Comparison of ENCODE assay signal across 30 mouse cellular contexts in genomic region chr8:93750921-93751320, GRCm38 (mm10). TPM values are rescaled to one million over a fixed set of nuclear protein-coding genes. Genes with fewer than 3 reads are reported as not detected.
"Had no signal": no experiment of that assay in that cellular context is flagged by ENCODE, and none has a peak within 500 bp of the region (broad histone marks: within the 10 kb centered on the region; RNA-seq: fewer than 3 reads in every experiment).

No protein-coding gene starts in this region.

- H3K4me1 ChIP-seq: heart, embryonic 13.5 days; heart, embryonic 15.5 days; hindbrain, embryonic 10.5 days; hindbrain, embryonic 12.5 days; intestine, embryonic 15.5 days; limb, embryonic 10.5 days; limb, embryonic 12.5 days; liver, embryonic 13.5 days; liver, embryonic 15.5 days had no signal

- ATAC-seq: hindbrain, embryonic 16.5 days; inflammation-experienced regulatory T-cells, adult 6 months; intestine, embryonic 15.5 days; intestine, postnatal 0 days had no signal

- H3K9me3 ChIP-seq: heart, embryonic 13.5 days; heart, embryonic 15.5 days; hindbrain, embryonic 10.5 days; hindbrain, embryonic 12.5 days; intestine, embryonic 15.5 days; limb, embryonic 10.5 days; limb, embryonic 12.5 days; liver, embryonic 13.5 days; liver, embryonic 15.5 days had no signal

- H3K36me3 ChIP-seq: heart, embryonic 13.5 days; heart, embryonic 15.5 days; hindbrain, embryonic 10.5 days; hindbrain, embryonic 12.5 days; intestine, embryonic 15.5 days; limb, embryonic 10.5 days; limb, embryonic 12.5 days; liver, embryonic 13.5 days; liver, embryonic 15.5 days had no signal

- H3K27ac ChIP-seq: gastrocnemius, adult 2 months; heart, adult 2 months; heart, embryonic 13.5 days; heart, embryonic 15.5 days; hindbrain, embryonic 10.5 days; hindbrain, embryonic 12.5 days; hindbrain, embryonic 14.5 days; intestine, embryonic 15.5 days; left cerebral cortex, adult 2 months; limb, embryonic 10.5 days; limb, embryonic 12.5 days; liver, embryonic 13.5 days; liver, embryonic 15.5 days had no signal

- H3K4me2 ChIP-seq: heart, embryonic 11.5 days; heart, embryonic 13.5 days; heart, embryonic 15.5 days; hindbrain, embryonic 12.5 days; hindbrain, embryonic 14.5 days; intestine, embryonic 15.5 days; limb, embryonic 12.5 days; liver, embryonic 11.5 days; liver, embryonic 13.5 days; liver, embryonic 15.5 days had no signal

- H3K27me3 ChIP-seq: heart, embryonic 13.5 days; heart, embryonic 15.5 days; hindbrain, embryonic 12.5 days; intestine, embryonic 15.5 days; limb, embryonic 12.5 days; liver, embryonic 13.5 days; liver, embryonic 15.5 days had no signal

- DNase-seq: gastrocnemius, adult 2 months; gastrocnemius, postnatal 10 days; gastrocnemius, postnatal 25 days; heart, adult 2 months; heart, postnatal 14 days; heart, postnatal 36 days; kidney, adult 18-20 months; kidney, adult 8-10 months; kidney, postnatal 10 days; kidney, postnatal 25 days; kidney, postnatal 4 days; layer of hippocampus, adult 9-11 months; liver; liver, embryonic 13.5 days had no signal

- H3K4me3 ChIP-seq: gastrocnemius, adult 2 months; heart, adult 2 months; heart, embryonic 13.5 days; heart, embryonic 15.5 days; hindbrain, embryonic 10.5 days; hindbrain, embryonic 12.5 days; intestine, embryonic 15.5 days; left cerebral cortex, adult 2 months; limb, embryonic 10.5 days; limb, embryonic 12.5 days; liver, embryonic 13.5 days; liver, embryonic 15.5 days had no signal

- H3K9ac ChIP-seq: heart, embryonic 13.5 days; heart, embryonic 15.5 days; hindbrain, embryonic 12.5 days; hindbrain, embryonic 14.5 days; intestine, embryonic 15.5 days; limb, embryonic 12.5 days; liver, embryonic 13.5 days; liver, embryonic 15.5 days had no signal

RNA-seq across cellular contexts. Expression of gene Gnao1, which starts 58.8 kb away (rescaled TPM):
- total RNA-seq: granulocyte monocyte progenitor cell, adult 5-6 weeks had no signal
